In the genomic region with DNA sequence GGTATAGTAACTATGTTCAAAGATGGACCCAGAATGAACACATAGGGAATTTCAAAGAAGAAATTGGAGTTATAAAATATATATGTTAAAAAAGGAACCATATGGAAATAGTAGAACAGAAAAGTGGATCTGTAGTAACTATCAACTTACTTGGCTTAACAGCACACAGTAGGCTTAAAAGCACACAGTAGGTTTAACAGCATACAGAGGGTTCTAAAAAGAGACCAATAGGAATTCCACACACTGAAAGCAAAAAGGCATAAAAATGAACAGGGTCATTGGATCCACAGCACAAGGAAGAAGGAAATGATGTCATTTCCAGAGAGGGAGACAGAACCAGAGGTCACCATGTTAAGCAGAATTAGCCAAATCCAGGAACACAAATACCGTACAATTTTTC, we compare ENCODE assay signal across 17 mouse cellular contexts.
"Had no signal": no experiment of that assay in that cellular context is flagged by ENCODE, and none has a peak within 500 bp of the region (broad histone marks: within the 10 kb centered on the region; RNA-seq: fewer than 3 reads in every experiment).

No protein-coding gene starts in this region.

- H3K4me2 ChIP-seq: neural tube, embryonic 12.5 days; neural tube, embryonic 13.5 days; neural tube, embryonic 15.5 days; stomach, embryonic 15.5 days had no signal

- H3K27ac ChIP-seq: neural tube, embryonic 12.5 days; neural tube, embryonic 13.5 days; neural tube, embryonic 15.5 days; stomach, embryonic 15.5 days; stomach, postnatal 0 days had no signal

- H3K36me3 ChIP-seq: neural tube, embryonic 12.5 days; neural tube, embryonic 13.5 days; neural tube, embryonic 15.5 days; stomach, embryonic 15.5 days had no signal

- H3K9me3 ChIP-seq: neural tube, embryonic 12.5 days; neural tube, embryonic 13.5 days; neural tube, embryonic 15.5 days; stomach, embryonic 15.5 days had no signal

- H3K27me3 ChIP-seq: neural tube, embryonic 12.5 days; neural tube, embryonic 13.5 days; neural tube, embryonic 15.5 days; stomach, embryonic 15.5 days had no signal

- H3K4me3 ChIP-seq: neural tube, embryonic 12.5 days; neural tube, embryonic 13.5 days; neural tube, embryonic 15.5 days; stomach, embryonic 15.5 days had no signal

- DNase-seq: retina, postnatal 1 day; right cerebral cortex, adult 18-20 months; right cerebral cortex, postnatal 14 days; right cerebral cortex, postnatal 25 days; right cerebral cortex, postnatal 4 days; spleen, adult 18-20 months; thymus, adult 18-20 months; thymus, adult 2 months; thymus, postnatal 14 days; thymus, postnatal 25 days; thymus, postnatal 36 days; thymus, postnatal 4 days had no signal

- H3K9ac ChIP-seq: neural tube, embryonic 12.5 days; neural tube, embryonic 13.5 days; neural tube, embryonic 15.5 days; stomach, embryonic 15.5 days had no signal

- H3K4me1 ChIP-seq: stomach, embryonic 15.5 days had no signal
